Mouse (Mus musculus) heart, embryonic 15.5 days (tissue): ENCODE data around the gene Usp2. TPM values are rescaled to one million over a fixed set of nuclear protein-coding genes. Genes with fewer than 3 reads are reported as not detected.

Experiments used
- ATAC-seq: fragments of 200-750 bp; cut with Nextera tagmentation; replicated peaks from 2 replicates; pipeline ENCODE4 v1.8.0; 2017; ENCODE audit warnings: low read depth, moderate TSS enrichment; ENCODE audit not compliant: insufficient number of reproducible peaks, insufficient read depth, low FRiP score
- H3K27ac ChIP-seq: fragments of 300-500 bp; sonication (generic); 2 replicates; pipeline ENCODE4 v1.5.1; 2015; ENCODE audit warnings: mild to moderate bottlenecking, inconsistent platforms
- H3K27me3 ChIP-seq: fragments of 300-500 bp; sonication (generic); 2 replicates; pipeline ENCODE4 v1.6.1; 2015; ENCODE audit warnings: inconsistent platforms
- H3K36me3 ChIP-seq: fragments of 300-500 bp; sonication (generic); 2 replicates; pipeline ENCODE4 v1.6.1; 2015; ENCODE audit warnings: mild to moderate bottlenecking, inconsistent platforms
- H3K4me1 ChIP-seq: fragments of 300-500 bp; sonication (generic); replicated peaks from 2 replicates; pipeline ENCODE4 v1.6.1; 2015; ENCODE audit warnings: inconsistent platforms
- H3K4me2 ChIP-seq: fragments of 300-500 bp; sonication (generic); 2 replicates; pipeline ENCODE4 v1.6.1; 2015; ENCODE audit warnings: inconsistent platforms, mild to moderate bottlenecking, moderate library complexity
- H3K4me3 ChIP-seq: fragments of 300-500 bp; sonication (generic); 2 replicates; pipeline ENCODE4 v1.5.1; 2015; ENCODE audit warnings: mild to moderate bottlenecking, inconsistent platforms
- H3K9ac ChIP-seq: fragments of 300-500 bp; sonication (generic); 2 replicates; pipeline ENCODE4 v1.6.1; 2015; ENCODE audit warnings: mild to moderate bottlenecking, inconsistent platforms
- H3K9me3 ChIP-seq: fragments of 300-500 bp; sonication (generic); replicated peaks from 2 replicates; pipeline ENCODE4 v1.6.1; 2016; ENCODE audit warnings: inconsistent platforms
- WGBS: fragments of 180-500 bp; shearing (Covaris S2); methylation state at CpG from one replicate; pipeline ENCODE4 v1.1.7; 2015; ENCODE audit warnings: mixed read lengths; 5-methylcytosine and 5-hydroxymethylcytosine counted together
- polyA plus RNA-seq: library from polyadenylated mRNA; unstranded; fragments of >200 nt; fragmentation: Nextera tagmentation; extraction: Ambion mirVana; gene quantifications from 2 replicates; pipeline ENCODE4 v1.2.1, GENCODE M21; 2015

Usp2 gene
- polyA plus RNA-seq, 1 experiment from 2014 or later, result 74.9 TPM

- no peak overlapping the region for H3K4me2 ChIP-seq
- ATAC-seq, result no peak
- H3K4me1 ChIP-seq, result peaks cover 43% of the 10 kb centered on the region
- peak overlapping the region; percentile 53; the same call in 1 of the 2 replicates for H3K27ac ChIP-seq
- no peak overlapping the region for H3K9ac ChIP-seq
- no peaks in the 10 kb centered on the region for H3K27me3 ChIP-seq
- H3K4me3 ChIP-seq, result no peak overlapping the region
- peaks cover 64% of the 10 kb centered on the region for H3K36me3 ChIP-seq
- WGBS, result 72% methylated on average over 5 of the region's 5 CpGs
- H3K9me3 ChIP-seq, result no peaks in the 10 kb centered on the region
Observed at GRCm38 (mm10) chr9:44143421-44143820, 76.6 kb downstream of the Usp2 start.

DNA sequence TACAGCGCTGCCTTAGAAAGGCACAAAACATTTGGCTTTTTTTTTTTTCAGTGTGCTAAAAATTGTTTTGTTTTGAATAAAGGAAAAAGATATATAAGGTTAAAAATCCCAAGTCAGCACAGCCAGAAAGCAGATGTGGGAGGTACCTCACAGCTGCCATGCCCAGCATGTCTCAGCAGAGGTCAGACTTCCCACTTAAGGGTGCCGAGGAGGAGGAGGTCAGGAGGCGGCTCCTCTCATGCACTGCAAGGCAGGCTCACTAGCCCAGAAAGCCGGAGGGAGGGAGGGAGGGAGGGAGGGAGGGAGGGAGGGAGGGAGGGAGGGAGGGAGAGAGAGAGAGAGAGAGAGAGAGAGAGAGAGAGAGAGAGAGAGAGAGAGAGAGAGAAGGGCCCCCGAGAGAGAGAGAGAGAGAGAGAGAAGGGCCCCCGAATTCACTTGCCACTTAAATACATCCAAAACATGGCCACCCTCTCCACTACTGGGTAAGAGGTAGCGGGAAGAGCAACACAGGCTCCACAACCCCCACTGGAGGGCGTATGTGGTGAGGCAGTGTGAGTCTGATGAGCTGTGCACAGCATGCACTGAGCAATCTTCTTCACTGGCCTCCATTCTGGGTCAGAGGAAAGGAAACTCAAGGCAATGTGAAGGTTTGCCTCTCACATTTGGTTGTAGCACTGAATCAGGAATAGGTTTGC lies 77.3 kb downstream of the Usp2 start:
- no peaks in the 10 kb centered on the region for H3K27me3 ChIP-seq
- H3K4me3 ChIP-seq, result no peak overlapping the region
- no peak overlapping the region for H3K4me2 ChIP-seq
- H3K4me1 ChIP-seq, result peaks cover 35% of the 10 kb centered on the region
- WGBS, result 35% methylated on average over 5 of the region's 8 CpGs
- ATAC-seq, result peak; percentile 53; the same call in 1 of the 2 replicates
- peaks cover 61% of the 10 kb centered on the region for H3K36me3 ChIP-seq
- H3K9me3 ChIP-seq, result no peaks in the 10 kb centered on the region
- H3K27ac ChIP-seq, result peak overlapping the region; percentile 53
- no peak overlapping the region for H3K9ac ChIP-seq

- peaks cover 31% of the 10 kb centered on the region for H3K4me1 ChIP-seq
- peak overlapping the region; percentile 40 for H3K27ac ChIP-seq
- no peak overlapping the region for H3K4me3 ChIP-seq
- no peaks in the 10 kb centered on the region for H3K27me3 ChIP-seq
- no peak overlapping the region for H3K9ac ChIP-seq
- H3K9me3 ChIP-seq, result no peaks in the 10 kb centered on the region
- no peak for ATAC-seq
- H3K36me3 ChIP-seq, result peaks cover 61% of the 10 kb centered on the region
- H3K4me2 ChIP-seq, result no peak overlapping the region
Observed at GRCm38 (mm10) chr9:44144718-44145060, 77.9 kb downstream of the Usp2 start.

Other genes with a start within 250 kb of the Usp2 start
- gene Thy1, start 23.6 kb upstream of the Usp2 start, polyA plus RNA-seq, result 2.2 and 10.6 TPM in 2 replicates
- gene Mfrp, start 34.7 kb downstream of the Usp2 start, polyA plus RNA-seq, result not detected in 2 replicates
- 3.8 TPM in 2 replicates for gene C1qtnf5, start 40.2 kb downstream of the Usp2 start, polyA plus RNA-seq
- 0.05 and 0.13 TPM in 2 replicates for gene Gm49380, start 46.5 kb downstream of the Usp2 start, polyA plus RNA-seq
- gene Rnf26, start 46.5 kb downstream of the Usp2 start, polyA plus RNA-seq, result 28.7 and 39.9 TPM in 2 replicates
- gene Mcam, start 67.4 kb downstream of the Usp2 start, polyA plus RNA-seq, result 93.4 and 102 TPM in 2 replicates
- 10.7 and 14.8 TPM in 2 replicates for gene Cbl, start 167.0 kb downstream of the Usp2 start, polyA plus RNA-seq
- gene Ccdc153, start 173.7 kb downstream of the Usp2 start, polyA plus RNA-seq, result 0.28 and 0.52 TPM in 2 replicates
- 0.13 TPM in 1 of 2 replicates, not detected in the other for gene Pdzd3, start 184.4 kb downstream of the Usp2 start, polyA plus RNA-seq
- 7.3 and 9.2 TPM in 2 replicates for gene Nlrx1, start 201.6 kb downstream of the Usp2 start, polyA plus RNA-seq
- 1.5 and 2.8 TPM in 2 replicates for gene Abcg4, start 221.6 kb downstream of the Usp2 start, polyA plus RNA-seq
- gene Hinfp, start 238.7 kb downstream of the Usp2 start, polyA plus RNA-seq, result 15.1 and 16.0 TPM in 2 replicates